Mouse (Mus musculus) CH12.LX (cell line): ENCODE data around the gene Utp11. TPM values are rescaled to one million over a fixed set of nuclear protein-coding genes. Genes with fewer than 3 reads are reported as not detected.

Experiments used
- DNase-seq: peaks from one replicate; pipeline ENCODE4 v3.0.0-alpha.2; 2013; ENCODE audit errors: extremely low read depth
- H3K27ac ChIP-seq: 2 replicates; pipeline ENCODE4 v1.5.1; 2012; ENCODE audit warnings: low read depth, mild to moderate bottlenecking, control low read depth, moderate library complexity; ENCODE audit not compliant: insufficient read depth
- H3K27me3 ChIP-seq: replicated peaks from 2 replicates; pipeline ENCODE3; 2012; ENCODE audit warnings: inconsistent platforms
- H3K36me3 ChIP-seq, 2 experiments: replicated peaks in 1 of 2; 2 replicates each; pipeline versions ENCODE3 to v1.6.1; 2012; ENCODE audit warnings: inconsistent platforms in 1 of 2, low read length in 1 of 2, mild to moderate bottlenecking in 1 of 2, mixed read lengths in 1 of 2, moderate library complexity in 1 of 2; ENCODE audit not compliant: control insufficient read depth in 1 of 2, insufficient read depth in 1 of 2
- H3K4me1 ChIP-seq, 2 experiments: 2 replicates each; pipeline ENCODE4 v1.6.1; 2012; ENCODE audit warnings: inconsistent platforms in 1 of 2, moderate library complexity in 1 of 2; ENCODE audit not compliant: insufficient read depth in 2 of 2, control insufficient read depth in 1 of 2
- H3K4me2 ChIP-seq: 2 replicates; pipeline ENCODE4 v1.6.1; 2012; ENCODE audit warnings: low read depth, mild to moderate bottlenecking, control low read depth; ENCODE audit not compliant: poor library complexity, insufficient read depth, severe bottlenecking
- H3K4me3 ChIP-seq, 3 experiments: fragments of 150-350 bp in 1 of 3; sonication (generic) in 1 of 3; replicated peaks in 1 of 3; 2 replicates each; pipeline versions ENCODE3 to v1.5.1; 2011 to 2012; ENCODE audit warnings: low read depth in 2 of 3, low read length in 2 of 3, mild to moderate bottlenecking in 2 of 3, moderate library complexity in 2 of 3, control low read depth in 1 of 3, improper control_type of control experiment in 1 of 3, inconsistent platforms in 1 of 3, mixed read lengths in 1 of 3; ENCODE audit not compliant: poor library complexity in 1 of 3
- H3K79me2 ChIP-seq: replicated peaks from 2 replicates; pipeline ENCODE4 v1.6.1; 2012; ENCODE audit warnings: mild to moderate bottlenecking, moderate library complexity; ENCODE audit not compliant: control insufficient read depth, poor library complexity, insufficient read depth, severe bottlenecking; ENCODE audit errors: extremely low read depth
- H3K9ac ChIP-seq: 2 replicates; pipeline ENCODE4 v1.6.1; 2012; ENCODE audit warnings: low read depth, mild to moderate bottlenecking, control low read depth, moderate library complexity; ENCODE audit not compliant: insufficient read depth
- H3K9me3 ChIP-seq: replicated peaks from 2 replicates; pipeline ENCODE3; 2012; ENCODE audit warnings: low read length, inconsistent platforms, mixed read lengths
- BHLHE40 ChIP-seq: IDR thresholded peaks from 2 replicates; pipeline ENCODE4 v1.6.1; 2011; ENCODE audit warnings: mild to moderate bottlenecking, low read depth, low read length, improper control_type of control experiment
- CHD1 ChIP-seq: IDR thresholded peaks from 2 replicates; pipeline ENCODE4 v1.6.1; 2012; ENCODE audit warnings: low read depth, low read length, improper control_type of control experiment, inconsistent platforms
- CHD2 ChIP-seq: IDR thresholded peaks from 2 replicates; pipeline ENCODE4 v1.6.1; 2011; ENCODE audit warnings: low read length, improper control_type of control experiment
- CTCF ChIP-seq, 2 experiments: IDR thresholded peaks in 1 of 2; conservative IDR thresholded peaks in 1 of 2; 2 replicates each; pipeline ENCODE4 v1.5.1; 2011 to 2012; ENCODE audit warnings: low read depth in 2 of 2, low read length in 2 of 2, improper control_type of control experiment in 1 of 2, inconsistent platforms in 1 of 2, mild to moderate bottlenecking in 1 of 2, moderate library complexity in 1 of 2
- E2F4 ChIP-seq: IDR thresholded peaks from 2 replicates; pipeline ENCODE4 v1.6.1; 2011; ENCODE audit warnings: low read depth, low read length, improper control_type of control experiment; ENCODE audit not compliant: insufficient replicate concordance
- IRF4 ChIP-seq: IDR thresholded peaks from 2 replicates; pipeline ENCODE4 v1.6.1; 2014; ENCODE audit warnings: low read depth, mild to moderate bottlenecking, inconsistent platforms, low read length, improper control_type of control experiment
- MAZ ChIP-seq: IDR thresholded peaks from 2 replicates; pipeline ENCODE4 v1.6.1; 2012; ENCODE audit warnings: low read depth, mild to moderate bottlenecking, inconsistent platforms, low read length, improper control_type of control experiment, moderate library complexity
- MYC ChIP-seq: IDR thresholded peaks from 2 replicates; pipeline ENCODE4 v1.6.1; 2011; ENCODE audit warnings: low read depth, mild to moderate bottlenecking, improper control_type of control experiment, low read length
- NRF1 ChIP-seq: IDR thresholded peaks from 2 replicates; pipeline ENCODE4 v1.6.1; 2014; ENCODE audit warnings: low read depth, mild to moderate bottlenecking, inconsistent platforms, low read length, improper control_type of control experiment, moderate library complexity
- PAX5 ChIP-seq: IDR thresholded peaks from 2 replicates; pipeline ENCODE4 v1.6.1; 2012; ENCODE audit warnings: low read length, inconsistent platforms, mixed read lengths
- POLR2AphosphoS2 ChIP-seq: IDR thresholded peaks from 2 replicates; pipeline ENCODE4 v1.6.1; 2011; ENCODE audit warnings: low read depth, low read length, improper control_type of control experiment
- RAD21 ChIP-seq: IDR thresholded peaks from 2 replicates; pipeline ENCODE4 v1.6.1; 2011; ENCODE audit warnings: low read depth, mild to moderate bottlenecking, low read length, improper control_type of control experiment, moderate library complexity
- SMC3 ChIP-seq: IDR thresholded peaks from 2 replicates; pipeline ENCODE4 v1.6.1; 2011; ENCODE audit warnings: low read depth, low read length, improper control_type of control experiment
- ZKSCAN1 ChIP-seq: IDR thresholded peaks from 2 replicates; pipeline ENCODE4 v1.6.1; 2012; ENCODE audit warnings: low read depth, inconsistent platforms, low read length, improper control_type of control experiment, borderline replicate concordance
- dilution Hi-C: fragments of 300-500 bp; cut with MboI; formaldehyde crosslinking; loops from 2 replicates; pipeline ENCODE4 v1.14.3; 2020; ENCODE audit warnings: low sequenced_read_pairs; ENCODE audit not compliant: extremely low pct_unique_long_range_greater_than_20kb, extremely low pct_ligation_motif_present
- in situ Hi-C: fragments of 300-500 bp; cut with MboI; formaldehyde crosslinking; loops from 3 replicates; pipeline ENCODE4 v1.14.3; 2019; ENCODE audit warnings: low sequenced_read_pairs, low pct_ligation_motif_present, low pct_unique_long_range_greater_than_20kb, mixed read lengths
- polyA plus RNA-seq: library from polyadenylated mRNA; unstranded; fragments of >175 nt; gene quantifications from 2 replicates; pipeline ENCODE4 v1.2.1, GENCODE M21; 2012; ENCODE audit warnings: low read depth; ENCODE audit not compliant: insufficient read length
- total RNA-seq, 2 experiments: library from RNA; depleted of rRNA; stranded (reverse); fragments of 300-350 nt in 1 of 2; fragments of >200 nt in 1 of 2; gene quantifications; 2 replicates each; pipeline ENCODE4 v1.2.3; 2012 to 2014

The Utp11 gene
- total and polyA plus RNA-seq, 3 experiments = 52.7 to 102 (median 78.1) TPM

GRCm38 (mm10) chr4:124632856-124633255 lies 60.5 kb downstream of the Utp11 start:
- Histone ChIP-seq H3K27me3 (peaks cover 82% of the 10 kb centered on the region), H3K4me2 (no peak overlapping the region), H3K9me3 (no peaks in the 10 kb centered on the region), H3K4me1 (no peaks in the 10 kb centered on the region), H3K27ac (no peak overlapping the region), H3K4me3 (no peak overlapping the region), H3K79me2 (no peaks in the 10 kb centered on the region), H3K36me3 (no peaks in the 10 kb centered on the region)
- in situ Hi-C loops (no loop called here), dilution Hi-C loops (no loop called here)
- DNase-seq = no peak
- TF ChIP-seq POLR2AphosphoS2 (no peak), CHD2 (no peak), NRF1 (no peak), CTCF (conservative IDR thresholded peaks at IDR 0.05 in 1 of 2, IDR thresholded peaks at IDR 0.05 in 1 of 2; ENCODE audit: low read depth in 2 of 2, low read length in 2 of 2) (no peak), PAX5 (no peak)
- TF ChIP-seq, all 38 proteins: peak for 0
- no peak overlapping the region for H3K9ac ChIP-seq

GRCm38 (mm10) chr4:124631456-124631855 lies 61.9 kb downstream of the Utp11 start:
- no peak overlapping the region for H3K4me2 ChIP-seq
- DNase-seq = no peak
- no peak overlapping the region for H3K27ac ChIP-seq
- H3K9ac ChIP-seq = no peak overlapping the region
- no peaks in the 10 kb centered on the region for H3K9me3 ChIP-seq
- TF ChIP-seq IRF4 (no peak), SMC3 (no peak), E2F4 (no peak), POLR2AphosphoS2 (no peak), NRF1 (no peak), CHD1 (no peak), RAD21 (no peak), MAZ (no peak), BHLHE40 (no peak), MYC (no peak), ZKSCAN1 (no peak)
- H3K36me3 ChIP-seq = no peaks in the 10 kb centered on the region
- H3K4me3 ChIP-seq = no peak overlapping the region
- H3K4me1 ChIP-seq = no peaks in the 10 kb centered on the region
- H3K27me3 ChIP-seq = peaks cover 81% of the 10 kb centered on the region
- in situ Hi-C loops = no loop called here
- dilution Hi-C loops = no loop called here
- no peaks in the 10 kb centered on the region for H3K79me2 ChIP-seq

Other genes with a start within 250 kb of the Utp11 start
- gene 3100002H09Rik, start 82.8 kb downstream of the Utp11 start, total RNA-seq (2012; rRNA removed) = not detected in 2 replicates
- gene 3100002H09Rik, start 82.8 kb downstream of the Utp11 start, total RNA-seq (2014; rRNA removed) = not detected in 2 replicates
- gene 3100002H09Rik, start 82.8 kb downstream of the Utp11 start, polyA plus RNA-seq = not detected in 2 replicates
- not detected in 2 replicates for gene Pou3f1, start 36.8 kb downstream of the Utp11 start, total RNA-seq (2012; rRNA removed)
- not detected in 2 replicates for gene Pou3f1, start 36.8 kb downstream of the Utp11 start, total RNA-seq (2014; rRNA removed)
- not detected in 2 replicates for gene Pou3f1, start 36.8 kb downstream of the Utp11 start, polyA plus RNA-seq
- 10.4 and 10.8 TPM in 2 replicates for gene Fhl3, start 7.1 kb upstream of the Utp11 start, total RNA-seq (2012; rRNA removed)
- 3.6 and 4.1 TPM in 2 replicates for gene Fhl3, start 7.1 kb upstream of the Utp11 start, total RNA-seq (2014; rRNA removed)
- gene Fhl3, start 7.1 kb upstream of the Utp11 start, polyA plus RNA-seq = 14.8 and 20.8 TPM in 2 replicates
- 100 and 129 TPM in 2 replicates for gene Sf3a3, start 21.2 kb upstream of the Utp11 start, total RNA-seq (2012; rRNA removed)
- gene Sf3a3, start 21.2 kb upstream of the Utp11 start, total RNA-seq (2014; rRNA removed) = 122 and 146 TPM in 2 replicates
- gene Sf3a3, start 21.2 kb upstream of the Utp11 start, polyA plus RNA-seq = 134 and 156 TPM in 2 replicates
- 25.9 and 26.2 TPM in 2 replicates for gene Inpp5b, start 48.2 kb upstream of the Utp11 start, total RNA-seq (2012; rRNA removed)
- 30.2 and 34.0 TPM in 2 replicates for gene Inpp5b, start 48.2 kb upstream of the Utp11 start, total RNA-seq (2014; rRNA removed)
- gene Inpp5b, start 48.2 kb upstream of the Utp11 start, polyA plus RNA-seq = 21.1 and 25.6 TPM in 2 replicates
- gene Mtf1, start 108.5 kb upstream of the Utp11 start, total RNA-seq (2012; rRNA removed) = 9.8 and 12.6 TPM in 2 replicates
- gene Mtf1, start 108.5 kb upstream of the Utp11 start, total RNA-seq (2014; rRNA removed) = 6.8 and 9.5 TPM in 2 replicates
- 17.7 and 19.8 TPM in 2 replicates for gene Mtf1, start 108.5 kb upstream of the Utp11 start, polyA plus RNA-seq
- 87.6 and 96.8 TPM in 2 replicates for gene Yrdc, start 157.1 kb upstream of the Utp11 start, total RNA-seq (2012; rRNA removed)
- 160 and 171 TPM in 2 replicates for gene Yrdc, start 157.1 kb upstream of the Utp11 start, total RNA-seq (2014; rRNA removed)
- 86.7 and 86.8 TPM in 2 replicates for gene Yrdc, start 157.1 kb upstream of the Utp11 start, polyA plus RNA-seq
- gene 1110065P20Rik, start 157.6 kb upstream of the Utp11 start, total RNA-seq (2012; rRNA removed) = 29.0 and 32.0 TPM in 2 replicates
- 22.6 and 28.5 TPM in 2 replicates for gene 1110065P20Rik, start 157.6 kb upstream of the Utp11 start, total RNA-seq (2014; rRNA removed)
- gene 1110065P20Rik, start 157.6 kb upstream of the Utp11 start, polyA plus RNA-seq = 16.7 and 20.4 TPM in 2 replicates
- 0.08 and 0.13 TPM in 2 replicates for gene Maneal, start 168.6 kb upstream of the Utp11 start, total RNA-seq (2012; rRNA removed)
- not detected in 2 replicates for gene Maneal, start 168.6 kb upstream of the Utp11 start, total RNA-seq (2014; rRNA removed)
- gene Maneal, start 168.6 kb upstream of the Utp11 start, polyA plus RNA-seq = not detected in 2 replicates
- not detected in 2 replicates for gene Epha10, start 187.3 kb upstream of the Utp11 start, total RNA-seq (2012; rRNA removed)
- not detected in 2 replicates for gene Epha10, start 187.3 kb upstream of the Utp11 start, total RNA-seq (2014; rRNA removed)
- gene Epha10, start 187.3 kb upstream of the Utp11 start, polyA plus RNA-seq = not detected in 2 replicates
- gene 9930104L06Rik, start 243.4 kb upstream of the Utp11 start, total RNA-seq (2012; rRNA removed) = 12.3 and 14.5 TPM in 2 replicates
- 10.7 and 14.8 TPM in 2 replicates for gene 9930104L06Rik, start 243.4 kb upstream of the Utp11 start, total RNA-seq (2014; rRNA removed)
- 15.3 and 15.9 TPM in 2 replicates for gene 9930104L06Rik, start 243.4 kb upstream of the Utp11 start, polyA plus RNA-seq
- gene Cdca8, start 245.7 kb upstream of the Utp11 start, total RNA-seq (2012; rRNA removed) = 101 and 111 TPM in 2 replicates
- gene Cdca8, start 245.7 kb upstream of the Utp11 start, total RNA-seq (2014; rRNA removed) = 55.2 and 58.8 TPM in 2 replicates
- gene Cdca8, start 245.7 kb upstream of the Utp11 start, polyA plus RNA-seq = 174 and 188 TPM in 2 replicates